Comparison of ENCODE assay signal across 18 mouse cellular contexts in the genomic region with DNA sequence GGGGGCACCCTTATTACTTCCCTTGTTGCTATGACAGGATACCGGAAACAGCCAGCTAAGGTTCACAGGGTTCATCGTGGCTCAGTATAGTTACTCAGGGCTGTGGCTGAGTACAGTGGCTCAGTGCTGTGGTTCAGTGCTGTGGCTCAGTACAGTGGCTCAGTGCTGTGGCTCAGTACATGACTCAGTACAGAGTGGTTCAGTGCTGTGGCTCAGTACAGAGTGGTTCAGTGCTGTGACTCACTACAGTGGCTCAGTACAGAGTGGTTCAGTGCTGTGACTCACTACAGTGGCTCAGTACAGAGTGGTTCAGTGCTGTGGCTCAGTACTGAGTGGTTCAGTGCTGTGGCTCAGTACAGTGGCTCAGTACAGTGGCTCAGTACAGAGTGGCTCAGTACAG.
"Had no signal": no experiment of that assay in that cellular context is flagged by ENCODE, and none has a peak within 500 bp of the region (broad histone marks: within the 10 kb centered on the region; RNA-seq: fewer than 3 reads in every experiment).

No protein-coding gene starts in this region.

- DNase-seq: kidney, adult 8-10 months; kidney, postnatal 14 days; kidney, postnatal 4 days; left cerebral cortex, postnatal 4 days; lung, adult 2 months; lung, postnatal 14 days; lung, postnatal 4 days; retina, postnatal 1 day; thymus, adult 18-20 months; thymus, postnatal 36 days had no signal

- H3K27ac ChIP-seq: kidney, embryonic 15.5 days; limb, embryonic 12.5 days; limb, embryonic 15.5 days; midbrain, embryonic 12.5 days; neural tube, embryonic 13.5 days had no signal

- H3K27me3 ChIP-seq: kidney, embryonic 15.5 days; limb, embryonic 12.5 days; limb, embryonic 15.5 days; midbrain, embryonic 12.5 days; neural tube, embryonic 13.5 days had no signal

- H3K9ac ChIP-seq: kidney, embryonic 15.5 days; limb, embryonic 12.5 days; limb, embryonic 15.5 days; midbrain, embryonic 12.5 days; neural tube, embryonic 13.5 days had no signal

- H3K4me1 ChIP-seq: kidney, embryonic 15.5 days; neural tube, embryonic 13.5 days had no signal

- H3K9me3 ChIP-seq: kidney, embryonic 15.5 days; limb, embryonic 12.5 days; limb, embryonic 15.5 days; midbrain, embryonic 12.5 days; neural tube, embryonic 13.5 days had no signal

- ATAC-seq: intestine, postnatal 0 days had no signal

- H3K36me3 ChIP-seq: kidney, embryonic 15.5 days; limb, embryonic 12.5 days; limb, embryonic 15.5 days; midbrain, embryonic 12.5 days; neural tube, embryonic 13.5 days had no signal

- H3K4me3 ChIP-seq: kidney, embryonic 15.5 days; limb, embryonic 12.5 days; limb, embryonic 15.5 days; midbrain, embryonic 12.5 days; myocyte; neural tube, embryonic 13.5 days had no signal

- H3K4me2 ChIP-seq: kidney, embryonic 15.5 days; limb, embryonic 12.5 days; limb, embryonic 15.5 days; liver, embryonic 11.5 days; midbrain, embryonic 12.5 days; neural tube, embryonic 13.5 days had no signal
